Mouse (Mus musculus): ENCODE data around the gene Gm6176.
"Not testable (repeated sequence)": the region's sequence is repeated elsewhere in the genome, so short reads cannot be mapped to it uniquely, and the experiment has no call there.

Gm6176 gene

GRCm38 (mm10) chr7:22056205-22056604, at the start of gene Gm6176:
Gene Gm6176 (minus strand): TSS chr7:22056305.
- DNase-seq (ENCODE audit: low spot score): not testable (repeated sequence)

GRCm38 (mm10) chr7:22068757-22069156, 12.7 kb upstream of the Gm6176 start, which contains the start of gene Vmn1r139:
Gene Vmn1r139 (plus strand): TSS chr7:22069057.
- DNase-seq (ENCODE audit: low spot score): not testable (repeated sequence)

GRCm38 (mm10) chr7:22028797-22029196, 27.3 kb downstream of the Gm6176 start, which contains the start of gene Vmn1r138:
Gene Vmn1r138 (minus strand): TSS chr7:22028897.
- DNase-seq (ENCODE audit: low spot score): not testable (repeated sequence)
